Mouse (Mus musculus): ENCODE results near the gene Olfr1214. TPM values are rescaled to one million over a fixed set of nuclear protein-coding genes. Genes with fewer than 3 reads are reported as not detected.

The Olfr1214 gene
- not detected in 4 replicates for total RNA-seq (2023)

DNA sequence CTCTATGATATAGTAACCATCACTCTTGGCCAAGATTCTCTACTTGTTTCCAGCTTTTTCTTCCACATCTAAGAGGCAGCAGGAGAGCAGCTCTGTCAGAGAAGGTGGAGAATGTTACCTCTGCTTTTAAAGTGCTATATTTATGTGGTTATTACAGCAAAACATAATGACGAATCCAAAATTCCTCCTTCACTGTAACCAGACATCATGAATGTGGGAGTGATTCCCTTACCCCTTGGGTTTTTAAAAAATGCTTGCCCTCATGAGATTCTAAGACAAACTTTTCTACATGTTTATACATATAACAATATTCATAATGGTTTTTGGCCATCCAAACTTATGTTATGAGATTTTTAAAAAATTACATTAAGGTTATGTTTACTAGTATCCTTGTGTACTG is at the start of gene Olfr1214:
Gene Olfr1214 (minus strand): TSS at position 101 of the 400 bp plus-strand sequence.

GRCm38 (mm10) chr2:89031965-89032364 is 39.5 kb upstream of the Olfr1214 start, which contains the start of gene Olfr1217:
Gene Olfr1217 (minus strand): TSS chr2:89032065.

GRCm38 (mm10) chr2:89018240-89018639 is 25.8 kb upstream of the Olfr1214 start, which contains the start of gene Olfr1216:
Gene Olfr1216 (minus strand): TSS chr2:89018340.

GRCm38 (mm10) chr2:89006873-89007272 is 14.4 kb upstream of the Olfr1214 start, which contains the start of gene Olfr1215:
Gene Olfr1215 (minus strand): TSS chr2:89006973.

DNA sequence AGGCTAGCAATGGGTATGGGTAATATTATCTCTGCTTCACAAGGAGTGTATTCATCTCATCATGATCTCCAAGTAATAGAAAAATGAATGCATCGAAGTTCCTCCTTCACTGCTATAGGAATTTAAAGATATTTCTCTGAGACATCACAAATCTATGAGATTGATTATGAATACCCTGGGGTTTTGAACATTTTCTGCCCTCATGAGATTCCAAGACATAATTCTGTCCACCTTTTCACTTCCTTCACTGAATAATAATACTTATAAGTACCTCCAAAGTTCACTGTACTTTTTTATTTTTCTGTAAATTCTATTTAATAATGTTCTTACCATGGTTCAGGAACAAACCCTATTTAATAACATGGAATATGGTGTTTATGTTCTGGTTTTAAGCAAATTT is 12.3 kb downstream of the Olfr1214 start, which contains the start of gene Gm13762:
Gene Gm13762 (minus strand): TSS at position 101 of the 400 bp plus-strand sequence.

GRCm38 (mm10) chr2:88953669-88954068 is 38.8 kb downstream of the Olfr1214 start, which contains the start of gene Olfr1212:
Gene Olfr1212 (plus strand): TSS chr2:88953969.

DNA sequence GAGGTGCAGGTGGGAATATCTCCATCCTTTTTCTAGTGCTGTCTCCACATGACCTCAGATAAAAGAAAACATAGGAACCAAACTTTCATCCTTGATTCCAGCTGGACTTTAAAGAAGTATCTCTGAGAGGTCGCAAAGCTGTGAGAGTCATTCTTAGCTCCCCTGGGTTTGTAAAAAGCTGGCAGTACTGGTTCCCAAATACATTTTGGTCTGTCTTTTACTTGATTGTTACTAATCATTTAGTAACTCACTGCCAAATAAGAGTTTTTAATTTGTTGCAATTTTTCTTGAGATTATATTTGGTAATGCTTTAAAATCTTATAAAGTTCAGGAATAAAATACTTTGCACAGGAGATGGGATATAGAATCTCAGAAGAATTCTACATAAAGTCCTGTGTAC is 54.4 kb downstream of the Olfr1214 start, which contains the start of gene Olfr1211:
Gene Olfr1211 (minus strand): TSS at position 101 of the 400 bp plus-strand sequence.

Other genes with a start within 250 kb of the Olfr1214 start
- not detected in 4 replicates for gene Olfr1198, start 241.3 kb downstream of the Olfr1214 start, total RNA-seq (2023)
- gene Olfr1199, start 232.2 kb downstream of the Olfr1214 start, total RNA-seq (2023), result not detected in 4 replicates
- gene Olfr1200, start 222.2 kb downstream of the Olfr1214 start, total RNA-seq (2023), result not detected in 4 replicates
- not detected in 4 replicates for gene Olfr1201, start 199.6 kb downstream of the Olfr1214 start, total RNA-seq (2023)
- gene Olfr1202, start 178.2 kb downstream of the Olfr1214 start, total RNA-seq (2023), result not detected in 4 replicates
- gene Olfr1205, start 162.9 kb downstream of the Olfr1214 start, total RNA-seq (2023), result not detected in 4 replicates
- not detected in 4 replicates for gene Olfr1204, start 143.4 kb downstream of the Olfr1214 start, total RNA-seq (2023)
- gene Olfr1206, start 129.4 kb downstream of the Olfr1214 start, total RNA-seq (2023), result not detected in 4 replicates
- not detected in 4 replicates for gene Olfr1208, start 90.3 kb downstream of the Olfr1214 start, total RNA-seq (2023)
- gene Olfr1209, start 77.5 kb downstream of the Olfr1214 start, total RNA-seq (2023), result not detected in 4 replicates
- gene Olfr1211, start 54.5 kb downstream of the Olfr1214 start, total RNA-seq (2023), result not detected in 4 replicates
- not detected in 4 replicates for gene Olfr1212, start 38.7 kb downstream of the Olfr1214 start, total RNA-seq (2023)
- not detected in 4 replicates for gene Gm13762, start 12.4 kb downstream of the Olfr1214 start, total RNA-seq (2023)
- gene Olfr1215, start 14.3 kb upstream of the Olfr1214 start, total RNA-seq (2023), result not detected in 4 replicates
- not detected in 4 replicates for gene Olfr1216, start 25.7 kb upstream of the Olfr1214 start, total RNA-seq (2023)
- gene Olfr1217, start 39.4 kb upstream of the Olfr1214 start, total RNA-seq (2023), result not detected in 4 replicates
- not detected in 4 replicates for gene Olfr1218, start 68.5 kb upstream of the Olfr1214 start, total RNA-seq (2023)
- not detected in 4 replicates for gene Olfr1219, start 90.9 kb upstream of the Olfr1214 start, total RNA-seq (2023)
- gene Olfr1220, start 114.2 kb upstream of the Olfr1214 start, total RNA-seq (2023), result not detected in 4 replicates
- not detected in 4 replicates for gene Olfr1221, start 124.6 kb upstream of the Olfr1214 start, total RNA-seq (2023)
- gene Olfr1222, start 140.4 kb upstream of the Olfr1214 start, total RNA-seq (2023), result not detected in 4 replicates
- not detected in 4 replicates for gene Olfr1223, start 158.9 kb upstream of the Olfr1214 start, total RNA-seq (2023)
- gene Olfr1224-ps1, start 171.4 kb upstream of the Olfr1214 start, total RNA-seq (2023), result not detected in 4 replicates
- gene Olfr1225, start 182.0 kb upstream of the Olfr1214 start, total RNA-seq (2023), result not detected in 4 replicates
- not detected in 4 replicates for gene Olfr1226, start 207.4 kb upstream of the Olfr1214 start, total RNA-seq (2023)